Mouse (Mus musculus) embryonic fibroblast, embryonic 13.5 days (primary cell): Measurements from ENCODE around the gene Ankrd39.

Source experiments
- CTCF ChIP-seq: IDR thresholded peaks from 2 replicates; pipeline ENCODE4 v1.5.1; 2011; ENCODE audit warnings: mild to moderate bottlenecking, control low read depth, low read length, moderate library complexity, borderline replicate concordance; ENCODE audit not compliant: insufficient read depth
- POLR2A ChIP-seq: IDR thresholded peaks from 2 replicates; pipeline ENCODE4 v1.6.1; 2011; ENCODE audit warnings: low read depth, mild to moderate bottlenecking, control low read depth, low read length, moderate library complexity

GRCm38 (mm10) chr1:36536397-36536728 is 10.9 kb downstream of the Ankrd39 start:
- no peak for TF ChIP-seq CTCF
- TF ChIP-seq POLR2A, result no peak
